Comparison of ENCODE assay signal across 13 mouse cellular contexts in the genomic region with DNA sequence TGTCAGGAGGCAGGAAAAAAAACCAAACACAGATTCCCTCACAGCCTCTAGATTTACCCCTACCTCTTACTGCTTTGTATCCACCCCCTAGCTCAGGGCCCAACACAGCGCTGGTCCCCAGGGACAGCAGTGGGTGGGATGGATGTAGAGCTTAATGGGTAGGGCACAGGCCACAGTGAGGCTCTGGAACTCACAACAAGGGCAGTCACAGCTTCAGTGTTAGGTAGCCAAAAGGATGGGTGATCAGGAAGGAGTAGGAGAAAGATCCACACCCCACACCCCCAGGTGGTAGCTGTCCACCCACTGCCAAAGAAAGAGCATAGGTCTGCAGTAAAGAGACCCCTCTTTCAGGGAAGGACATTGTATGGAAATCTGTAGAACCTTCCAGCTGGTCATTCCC. TPM values are rescaled to one million over a fixed set of nuclear protein-coding genes. Genes with fewer than 3 reads are reported as not detected.
A peak's percentile ranks its signal among the peaks of the same experiment; 100 is the strongest.
DNase-seq lines count a peak whose midpoint lies in the region; ATAC-seq and TF ChIP-seq lines count a peak whose summit lies in the region.
"Had no signal": no experiment of that assay in that cellular context is flagged by ENCODE, and none has a peak within 500 bp of the region (broad histone marks: within the 10 kb centered on the region; RNA-seq: fewer than 3 reads in every experiment).

No protein-coding gene starts in this region.

- H3K27ac ChIP-seq in layer of hippocampus, adult 2 months: peak overlapping the region; percentile 53; the same call in 1 of the 2 replicates
- peak overlapping the region; percentile 74; the same call in 1 of the 2 replicates for H3K27ac ChIP-seq in embryonic facial prominence, embryonic 13.5 days
- H3K27ac ChIP-seq in midbrain, embryonic 13.5 days: peak overlapping the region; percentile 37

- DNase-seq in heart, adult 11 months: peak; percentile 93
- DNase-seq in heart, postnatal 4 days: no peak
- no peak for DNase-seq in layer of hippocampus, adult 2 months (ENCODE audit: low spot score in 2 of 2)
- DNase-seq in layer of hippocampus, postnatal 25 days (ENCODE audit: extremely low spot score in 1 of 2, low spot score in 1 of 2): no peak
- no peak for DNase-seq in cerebellum, adult 8-10 months
- DNase-seq in gastrocnemius, postnatal 14 days: no peak
- DNase-seq: adrenal gland, postnatal 25 days; B cell, adult 2 months; cerebellum, adult 9-10 months; layer of hippocampus, adult 9-11 months; thymus, postnatal 25 days had no signal

- ATAC-seq in embryonic facial prominence, embryonic 13.5 days (ENCODE audit: insufficient number of reproducible peaks, insufficient read depth, low FRiP score, low TSS enrichment, low read depth): no peak
- ATAC-seq in midbrain, embryonic 13.5 days: no peak; the same call in 1 of the 2 replicates

- no peaks in the 10 kb centered on the region for H3K27me3 ChIP-seq in embryonic facial prominence, embryonic 13.5 days
- H3K27me3 ChIP-seq in midbrain, embryonic 13.5 days: no peaks in the 10 kb centered on the region

- H3K9me3 ChIP-seq in embryonic facial prominence, embryonic 13.5 days: no peaks in the 10 kb centered on the region
- no peaks in the 10 kb centered on the region for H3K9me3 ChIP-seq in midbrain, embryonic 13.5 days

- WGBS in embryonic facial prominence, embryonic 13.5 days: 81% methylated on average over 1 of the region's 1 CpGs
- WGBS in midbrain, embryonic 13.5 days: 86% methylated on average over 1 of the region's 1 CpGs

- no peak overlapping the region for H3K9ac ChIP-seq in embryonic facial prominence, embryonic 13.5 days
- H3K9ac ChIP-seq in midbrain, embryonic 13.5 days (replicated peaks): peak overlapping the region; percentile 26; the same call in 1 of the 2 replicates

- no peak overlapping the region for H3K4me3 ChIP-seq in layer of hippocampus, adult 2 months
- no peak overlapping the region for H3K4me3 ChIP-seq in embryonic facial prominence, embryonic 13.5 days
- no peak overlapping the region for H3K4me3 ChIP-seq in midbrain, embryonic 13.5 days (replicated peaks)

- intact Hi-C loops in gastrocnemius, postnatal 14 days (cut with DNase I; ENCODE audit: low total_unique reads): no loop called here

- no peak for TF ChIP-seq CTCF in layer of hippocampus, adult 2 months (conservative IDR thresholded peaks at IDR 0.05)

- H3K36me3 ChIP-seq in embryonic facial prominence, embryonic 13.5 days: no peaks in the 10 kb centered on the region
- H3K36me3 ChIP-seq in midbrain, embryonic 13.5 days: peaks cover 16% of the 10 kb centered on the region

- H3K4me2 ChIP-seq in embryonic facial prominence, embryonic 13.5 days: no peak overlapping the region
- no peak overlapping the region for H3K4me2 ChIP-seq in midbrain, embryonic 13.5 days (replicated peaks)

- peaks cover 35% of the 10 kb centered on the region for H3K4me1 ChIP-seq in embryonic facial prominence, embryonic 13.5 days
- peaks cover 29% of the 10 kb centered on the region for H3K4me1 ChIP-seq in midbrain, embryonic 13.5 days (replicated peaks)

RNA-seq across cellular contexts. Expression of a gene that starts 12.1 kb away (rescaled TPM):
- total RNA-seq in heart, postnatal 4 days (2021): 10 to 100 TPM; 17.0 to 18.0 TPM
- total RNA-seq in layer of hippocampus, adult 2 months (2021): 100 to 1,000 TPM; 101 to 105 TPM
- total RNA-seq in layer of hippocampus, postnatal 25 days (2021): 10 to 100 TPM; 95.8 to 97.0 TPM
- 2.7 and 3.0 TPM in 2 replicates for polyA plus RNA-seq in embryonic facial prominence, embryonic 13.5 days (2015; fragmentation: Nextera tagmentation; extraction: Ambion mirVana)
- polyA plus RNA-seq in midbrain, embryonic 13.5 days (2015; fragmentation: Nextera tagmentation; extraction: Ambion mirVana): 6.4 and 7.8 TPM in 2 replicates
- 10 to 100 TPM; 11.4 to 14.7 TPM for total RNA-seq in gastrocnemius, postnatal 14 days (2021)

RNA-seq across cellular contexts. Expression of a gene that starts 36.5 kb away (rescaled TPM):
- 10 to 100 TPM; 55.6 to 55.9 TPM for total RNA-seq in heart, postnatal 4 days (2021)
- total RNA-seq in layer of hippocampus, adult 2 months (2021): 10 to 100 TPM; 55.7 to 56.2 TPM
- 10 to 100 TPM; 48.3 to 54.0 TPM for total RNA-seq in layer of hippocampus, postnatal 25 days (2021)
- 162 and 174 TPM in 2 replicates for polyA plus RNA-seq in embryonic facial prominence, embryonic 13.5 days (2015; fragmentation: Nextera tagmentation; extraction: Ambion mirVana)
- 84.6 and 86.2 TPM in 2 replicates for polyA plus RNA-seq in midbrain, embryonic 13.5 days (2015; fragmentation: Nextera tagmentation; extraction: Ambion mirVana)
- total RNA-seq in gastrocnemius, postnatal 14 days (2021): 10 to 100 TPM; 58.7 to 62.8 TPM

RNA-seq across cellular contexts. Expression of a gene that starts 42.3 kb away (rescaled TPM):
- not detected for total RNA-seq in heart, postnatal 4 days (2021)
- total RNA-seq in layer of hippocampus, adult 2 months (2021): not detected
- under 1 TPM in 1 of 2 experiments, not detected in 1; 0.20 TPM for total RNA-seq in layer of hippocampus, postnatal 25 days (2021)
- 1.1 and 1.3 TPM in 2 replicates for polyA plus RNA-seq in embryonic facial prominence, embryonic 13.5 days (2015; fragmentation: Nextera tagmentation; extraction: Ambion mirVana)
- not detected in 2 replicates for polyA plus RNA-seq in midbrain, embryonic 13.5 days (2015; fragmentation: Nextera tagmentation; extraction: Ambion mirVana)
- total RNA-seq in gastrocnemius, postnatal 14 days (2021): under 1 TPM; 0.18 to 0.38 TPM

Comparison
In these comparisons a context has a peak if more than half of its experiments do, and no peak if none do; other contexts are left out.
1. RNA of a gene that starts 12.1 kb away (total RNA-seq): 101 to 105 TPM in layer of hippocampus, adult 2 months and 95.8 to 97.0 TPM in layer of hippocampus, postnatal 25 days; 17.0 to 18.0 TPM in heart, postnatal 4 days and 11.4 to 14.7 TPM in gastrocnemius, postnatal 14 days; every median in the first group is over 4 times any median in the second.
2. Peak in every context shown above with its lines, with median percentiles within 50 percentile points of each other: H3K27ac ChIP-seq.